Mouse (Mus musculus) thymus, postnatal 4 days (tissue): ENCODE results near the gene Gfral.
A peak's percentile ranks its signal among the peaks of the same experiment; 100 is the strongest.

ENCODE experiments used
- DNase-seq: peaks from one replicate; pipeline ENCODE4 v3.0.0; 2021

Gfral gene

GRCm38 (mm10) chr9:76213557-76213956 lies at the start of gene Gfral:
Gene Gfral, minus strand, starts transcription at chr9:76213657.
- DNase-seq: no peak

GRCm38 (mm10) chr9:76257731-76258130 lies 44.3 kb upstream of the Gfral start:
- DNase-seq: no peak

- DNase-seq: no peak
Observed at GRCm38 (mm10) chr9:76252544-76252943, 39.1 kb upstream of the Gfral start.

GRCm38 (mm10) chr9:76252109-76252508 lies 38.7 kb upstream of the Gfral start:
- DNase-seq: no peak

- no peak for DNase-seq
Observed at GRCm38 (mm10) chr9:76242322-76242721, 28.9 kb upstream of the Gfral start.

GRCm38 (mm10) chr9:76237946-76238345 lies 24.5 kb upstream of the Gfral start:
- no peak for DNase-seq

GRCm38 (mm10) chr9:76237243-76237642 lies 23.8 kb upstream of the Gfral start:
- no peak for DNase-seq

GRCm38 (mm10) chr9:76236626-76237025 lies 23.2 kb upstream of the Gfral start:
- peak; percentile 59 for DNase-seq

- peak; percentile 44 for DNase-seq
Observed at GRCm38 (mm10) chr9:76235945-76236503, 22.6 kb upstream of the Gfral start.

GRCm38 (mm10) chr9:76234899-76235298 lies 21.4 kb upstream of the Gfral start:
- DNase-seq: peak; percentile 7

- DNase-seq: peak; percentile 14
Observed at GRCm38 (mm10) chr9:76230400-76230799, 16.9 kb upstream of the Gfral start.

GRCm38 (mm10) chr9:76217178-76217975 lies 3.9 kb upstream of the Gfral start:
- DNase-seq: no peak

- DNase-seq: no peak
Observed at GRCm38 (mm10) chr9:76214678-76215077, 1.2 kb upstream of the Gfral start.

- no peak for DNase-seq
Observed at GRCm38 (mm10) chr9:76196917-76197316, 16.5 kb downstream of the Gfral start.

- DNase-seq: no peak
Observed at GRCm38 (mm10) chr9:76179221-76179620, 34.2 kb downstream of the Gfral start.

- DNase-seq: no peak
Observed at GRCm38 (mm10) chr9:76172686-76173295, 40.7 kb downstream of the Gfral start.

- peak; percentile 15 for DNase-seq
Observed at GRCm38 (mm10) chr9:76168355-76168754, 45.1 kb downstream of the Gfral start.

GRCm38 (mm10) chr9:76162446-76162845 lies 51.0 kb downstream of the Gfral start:
- DNase-seq: no peak

GRCm38 (mm10) chr9:76145593-76145992 lies 67.9 kb downstream of the Gfral start:
- DNase-seq: no peak

- no peak for DNase-seq
Observed at GRCm38 (mm10) chr9:76138378-76139109, 74.9 kb downstream of the Gfral start.

- DNase-seq: no peak
Observed at GRCm38 (mm10) chr9:76134042-76134441, 79.4 kb downstream of the Gfral start.

GRCm38 (mm10) chr9:76129353-76129752 lies 84.1 kb downstream of the Gfral start:
- no peak for DNase-seq

- DNase-seq: no peak
Observed at GRCm38 (mm10) chr9:76124249-76124648, 89.2 kb downstream of the Gfral start.
